Mouse (Mus musculus): Measurements from ENCODE around the gene Flrt2. TPM values are rescaled to one million over a fixed set of nuclear protein-coding genes. Genes with fewer than 3 reads are reported as not detected.

Flrt2 gene
- polyA plus RNA-seq, 1 experiment from 2014 or later: 31.6 TPM

- Histone ChIP-seq H3K36me3 (no peaks in the 10 kb centered on the region), H3K27ac (replicated peaks) (no peak overlapping the region), H3K9ac (replicated peaks) (no peak overlapping the region), H3K27me3 (no peaks in the 10 kb centered on the region), H3K4me3 (no peak overlapping the region), H3K9me3 (no peaks in the 10 kb centered on the region), H3K4me1 (0 out of 2 replicates have a peak, but pooled peaks cover 3% of the 10 kb centered on the region), H3K4me2 (replicated peaks) (no peak overlapping the region)
- ATAC-seq (ENCODE audit: low FRiP score, low read depth): no peak
- 58% methylated on average over 7 of the region's 7 CpGs for WGBS
Measured at GRCm38 (mm10) chr12:95738491-95739135, 46.6 kb downstream of the Flrt2 start.

- Histone ChIP-seq H3K27ac (replicated peaks) (no peak overlapping the region), H3K27me3 (no peaks in the 10 kb centered on the region), H3K4me3 (no peak overlapping the region), H3K4me1 (peaks cover 7% of the 10 kb centered on the region; the same call in 1 of the 2 replicates), H3K9ac (replicated peaks) (no peak overlapping the region), H3K9me3 (no peaks in the 10 kb centered on the region), H3K36me3 (no peaks in the 10 kb centered on the region), H3K4me2 (replicated peaks) (no peak overlapping the region)
- ATAC-seq (ENCODE audit: low FRiP score, low read depth): no peak
- 87% methylated on average over 5 of the region's 5 CpGs for WGBS
Measured at GRCm38 (mm10) chr12:95739739-95740138, 47.7 kb downstream of the Flrt2 start.

DNA sequence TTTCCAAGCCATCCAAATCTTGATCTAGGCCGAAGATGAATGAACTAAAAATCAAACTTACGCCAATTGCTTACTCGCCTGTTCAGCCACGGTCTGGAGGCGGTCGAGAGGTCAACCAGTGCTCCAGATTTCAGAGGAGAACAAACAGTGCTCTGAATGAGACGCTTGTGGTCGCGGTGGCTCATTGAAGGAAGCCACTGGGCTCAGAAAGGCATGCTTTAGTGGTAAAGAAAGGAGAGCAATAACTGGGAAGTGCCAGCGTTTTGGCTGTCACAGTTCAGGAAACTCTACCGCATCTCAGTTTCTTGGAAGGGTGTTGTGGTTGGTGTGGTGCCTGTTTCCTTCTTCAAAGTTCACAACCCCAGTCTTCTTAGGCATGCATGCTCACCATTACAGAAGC lies 49.3 kb downstream of the Flrt2 start:
- no peak overlapping the region for H3K9ac ChIP-seq (replicated peaks)
- H3K9me3 ChIP-seq: no peaks in the 10 kb centered on the region
- no peaks in the 10 kb centered on the region for H3K36me3 ChIP-seq
- peaks cover 7% of the 10 kb centered on the region; the same call in 1 of the 2 replicates for H3K4me1 ChIP-seq
- 72% methylated on average over 11 of the region's 11 CpGs for whole genome bisulfite sequencing
- no peak overlapping the region for H3K4me2 ChIP-seq (replicated peaks)
- H3K27ac ChIP-seq (replicated peaks): no peak overlapping the region
- no peaks in the 10 kb centered on the region for H3K27me3 ChIP-seq
- H3K4me3 ChIP-seq: no peak overlapping the region
- no peak for ATAC-seq (ENCODE audit: low FRiP score, low read depth)

- 66% methylated on average over 4 of the region's 4 CpGs for WGBS
- no peaks in the 10 kb centered on the region for H3K36me3 ChIP-seq
- no peak overlapping the region for H3K9ac ChIP-seq (replicated peaks)
- no peaks in the 10 kb centered on the region for H3K27me3 ChIP-seq
- H3K4me1 ChIP-seq: peaks cover 4% of the 10 kb centered on the region; the same call in 1 of the 2 replicates
- no peaks in the 10 kb centered on the region for H3K9me3 ChIP-seq
- H3K27ac ChIP-seq (replicated peaks): no peak overlapping the region
- H3K4me2 ChIP-seq (replicated peaks): no peak overlapping the region
- ATAC-seq (ENCODE audit: low FRiP score, low read depth): peak; percentile 58
- no peak overlapping the region for H3K4me3 ChIP-seq
Measured at GRCm38 (mm10) chr12:95744307-95744706, 52.3 kb downstream of the Flrt2 start.

- Histone ChIP-seq H3K4me1 (peaks cover 4% of the 10 kb centered on the region; the same call in 1 of the 2 replicates), H3K9ac (replicated peaks) (no peak overlapping the region), H3K27me3 (no peaks in the 10 kb centered on the region), H3K27ac (replicated peaks) (no peak overlapping the region), H3K36me3 (no peaks in the 10 kb centered on the region), H3K4me3 (no peak overlapping the region), H3K4me2 (replicated peaks) (no peak overlapping the region), H3K9me3 (no peaks in the 10 kb centered on the region)
- no peak for ATAC-seq (ENCODE audit: low FRiP score, low read depth)
- WGBS: 69% methylated on average over 10 of the region's 10 CpGs
Measured at GRCm38 (mm10) chr12:95746856-95747579, 55.0 kb downstream of the Flrt2 start.

DNA sequence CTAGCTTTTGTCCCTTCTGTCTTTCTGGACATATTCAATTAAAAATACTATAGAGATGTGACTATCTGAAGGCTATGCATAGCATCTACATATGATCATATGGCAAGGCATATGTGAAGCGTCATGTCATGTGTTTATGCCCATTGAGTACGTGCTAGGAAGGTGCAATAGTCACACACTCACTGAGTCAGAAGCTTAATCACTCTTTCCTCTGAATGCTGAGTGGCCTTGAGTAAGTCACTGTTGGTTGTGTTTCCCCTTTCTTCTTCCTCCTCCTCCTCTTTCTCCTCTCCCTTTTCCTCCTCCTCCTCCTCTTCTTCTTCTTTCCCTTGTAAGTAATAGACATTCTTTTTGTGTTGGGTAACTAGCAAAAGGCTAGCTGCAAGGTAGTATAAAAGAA lies 56.7 kb downstream of the Flrt2 start:
- no peak overlapping the region for H3K9ac ChIP-seq (replicated peaks)
- H3K27ac ChIP-seq (replicated peaks): no peak overlapping the region
- H3K4me2 ChIP-seq (replicated peaks): no peak overlapping the region
- H3K9me3 ChIP-seq: no peaks in the 10 kb centered on the region
- no peaks in the 10 kb centered on the region for H3K27me3 ChIP-seq
- no peak overlapping the region for H3K4me3 ChIP-seq
- no peak for ATAC-seq (ENCODE audit: low FRiP score, low read depth)
- 95% methylated on average over 2 of the region's 2 CpGs for WGBS
- H3K4me1 ChIP-seq: peaks cover 4% of the 10 kb centered on the region; the same call in 1 of the 2 replicates
- H3K36me3 ChIP-seq: no peaks in the 10 kb centered on the region

- H3K9me3 ChIP-seq: no peaks in the 10 kb centered on the region
- H3K4me1 ChIP-seq: peaks cover 3% of the 10 kb centered on the region; the same call in 1 of the 2 replicates
- H3K27ac ChIP-seq (replicated peaks): no peak overlapping the region
- H3K4me3 ChIP-seq: no peak overlapping the region
- ATAC-seq (ENCODE audit: low FRiP score, low read depth): no peak
- H3K36me3 ChIP-seq: no peaks in the 10 kb centered on the region
- 92% methylated on average over 2 of the region's 2 CpGs for WGBS
- H3K27me3 ChIP-seq: no peaks in the 10 kb centered on the region
- H3K4me2 ChIP-seq (replicated peaks): no peak overlapping the region
- no peak overlapping the region for H3K9ac ChIP-seq (replicated peaks)
Measured at GRCm38 (mm10) chr12:95749248-95749647, 57.2 kb downstream of the Flrt2 start.

DNA sequence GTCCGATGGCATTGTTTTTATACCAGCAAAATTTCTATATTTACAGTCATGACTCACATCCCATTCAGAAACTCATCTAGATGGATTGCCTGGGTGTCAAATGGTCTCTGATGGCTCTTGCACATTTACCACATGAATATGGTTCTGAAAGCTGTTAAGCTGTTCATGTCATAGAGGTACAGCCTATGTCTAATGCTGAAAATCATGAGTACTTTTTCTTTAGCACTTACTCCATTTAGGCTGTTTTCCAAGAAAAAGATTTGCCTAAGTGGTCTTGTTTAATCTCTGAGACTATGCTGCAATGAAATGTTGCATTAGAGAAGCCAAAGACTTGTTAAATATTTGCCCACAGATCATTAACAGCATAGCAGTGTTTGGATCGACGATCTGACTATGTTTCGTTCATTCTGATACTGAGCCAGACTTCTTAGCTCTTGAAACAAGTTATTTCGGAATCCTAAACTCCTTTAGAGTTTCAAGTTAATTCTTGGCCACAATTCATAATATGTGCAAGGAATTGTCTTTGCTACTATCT lies 67.3 kb downstream of the Flrt2 start:
- no peak overlapping the region for H3K27ac ChIP-seq (replicated peaks)
- H3K4me2 ChIP-seq (replicated peaks): no peak overlapping the region
- 96% methylated on average over 5 of the region's 5 CpGs for WGBS
- no peak overlapping the region for H3K9ac ChIP-seq (replicated peaks)
- no peaks in the 10 kb centered on the region for H3K27me3 ChIP-seq
- no peaks in the 10 kb centered on the region for H3K9me3 ChIP-seq
- no peaks in the 10 kb centered on the region for H3K36me3 ChIP-seq
- no peak for ATAC-seq (ENCODE audit: low FRiP score, low read depth)
- H3K4me1 ChIP-seq: no peaks in the 10 kb centered on the region
- no peak overlapping the region for H3K4me3 ChIP-seq

DNA sequence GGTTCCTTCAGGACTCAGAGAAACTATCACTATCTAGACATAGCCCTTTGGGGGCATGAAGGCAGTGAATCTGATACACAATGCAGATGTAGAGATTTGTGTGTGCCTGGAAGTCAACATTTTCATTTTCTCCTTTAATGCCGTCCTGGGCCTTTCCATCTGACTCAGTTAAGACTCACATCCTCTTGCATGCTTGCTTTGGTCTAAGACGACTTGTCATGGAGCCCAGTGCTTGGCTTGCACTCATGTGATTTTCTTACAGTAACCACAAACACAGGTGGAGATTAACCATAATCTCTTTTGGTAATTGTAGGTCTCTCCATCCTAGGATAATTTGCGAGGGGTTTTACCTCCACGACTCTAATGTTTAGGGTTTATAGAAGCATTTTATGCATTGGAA lies 73.2 kb downstream of the Flrt2 start:
- Histone ChIP-seq H3K9me3 (no peaks in the 10 kb centered on the region), H3K9ac (replicated peaks) (no peak overlapping the region), H3K4me1 (no peaks in the 10 kb centered on the region), H3K27me3 (no peaks in the 10 kb centered on the region), H3K36me3 (no peaks in the 10 kb centered on the region), H3K4me3 (no peak overlapping the region), H3K27ac (replicated peaks) (no peak overlapping the region), H3K4me2 (replicated peaks) (no peak overlapping the region)
- WGBS: 84% methylated on average over 4 of the region's 4 CpGs
- ATAC-seq (ENCODE audit: low FRiP score, low read depth): no peak

GRCm38 (mm10) chr12:95769041-95769440 lies 77.0 kb downstream of the Flrt2 start:
- Histone ChIP-seq H3K4me3 (no peak overlapping the region), H3K4me2 (replicated peaks) (no peak overlapping the region), H3K27ac (replicated peaks) (no peak overlapping the region), H3K4me1 (no peaks in the 10 kb centered on the region), H3K27me3 (no peaks in the 10 kb centered on the region), H3K36me3 (no peaks in the 10 kb centered on the region), H3K9me3 (no peaks in the 10 kb centered on the region), H3K9ac (replicated peaks) (no peak overlapping the region)
- 82% methylated on average over 2 of the region's 2 CpGs for WGBS
- no peak for ATAC-seq (ENCODE audit: low FRiP score, low read depth)

DNA sequence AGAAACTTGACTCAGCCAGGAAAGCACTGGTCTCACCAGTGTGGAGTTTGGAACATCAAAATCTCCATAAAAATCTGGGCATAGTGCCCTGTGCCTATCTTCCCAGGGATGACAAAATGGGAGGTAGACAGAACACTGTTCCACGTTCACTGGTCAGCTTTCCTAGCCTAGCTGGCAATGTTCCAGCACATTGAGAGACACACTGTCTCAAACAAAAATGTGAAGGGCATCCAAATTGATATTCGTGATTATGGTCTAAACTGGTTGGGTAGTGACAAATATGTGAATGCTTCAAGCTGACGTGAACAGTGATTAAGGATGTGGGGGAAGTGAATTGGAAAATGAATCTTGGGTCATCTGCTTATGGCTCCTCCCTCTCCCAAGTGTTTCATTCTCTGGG lies 78.2 kb downstream of the Flrt2 start:
- Histone ChIP-seq H3K4me3 (no peak overlapping the region), H3K36me3 (no peaks in the 10 kb centered on the region), H3K9me3 (no peaks in the 10 kb centered on the region), H3K9ac (replicated peaks) (no peak overlapping the region), H3K27ac (replicated peaks) (no peak overlapping the region), H3K4me1 (no peaks in the 10 kb centered on the region), H3K27me3 (no peaks in the 10 kb centered on the region), H3K4me2 (replicated peaks) (no peak overlapping the region)
- WGBS: 82% methylated on average over 3 of the region's 3 CpGs
- ATAC-seq (ENCODE audit: low FRiP score, low read depth): no peak

- WGBS: 59% methylated on average over 1 of the region's 1 CpGs
- H3K27me3 ChIP-seq: no peaks in the 10 kb centered on the region
- no peak for ATAC-seq (ENCODE audit: low FRiP score, low read depth)
- no peaks in the 10 kb centered on the region for H3K4me1 ChIP-seq
- H3K36me3 ChIP-seq: no peaks in the 10 kb centered on the region
- no peak overlapping the region for H3K4me3 ChIP-seq
- H3K9ac ChIP-seq (replicated peaks): no peak overlapping the region
- no peaks in the 10 kb centered on the region for H3K9me3 ChIP-seq
- no peak overlapping the region for H3K4me2 ChIP-seq (replicated peaks)
- no peak overlapping the region for H3K27ac ChIP-seq (replicated peaks)
Measured at GRCm38 (mm10) chr12:95790146-95790545, 98.1 kb downstream of the Flrt2 start.

All from midbrain, embryonic 12.5 days (tissue).